Mouse (Mus musculus) adipocyte (in vitro differentiated cells): ENCODE measurements around the gene Hyal4.

Source experiments
- DNase-seq: peaks from one replicate; pipeline ENCODE4 v3.0.0-alpha.2; 2016; ENCODE audit warnings: low spot score

Gene Hyal4

GRCm38 (mm10) chr6:24748029-24748428 lies at the start of gene Hyal4:
Gene Hyal4, plus strand, starts transcription at chr6:24748329.
- no peak for DNase-seq

GRCm38 (mm10) chr6:24707090-24707489 lies 41.0 kb upstream of the Hyal4 start:
- no peak for DNase-seq

GRCm38 (mm10) chr6:24707499-24707898 lies 40.6 kb upstream of the Hyal4 start:
- DNase-seq, result no peak

GRCm38 (mm10) chr6:24721317-24722099 lies 26.6 kb upstream of the Hyal4 start:
- DNase-seq, result peak; percentile 74

GRCm38 (mm10) chr6:24728130-24728529 lies 20.0 kb upstream of the Hyal4 start:
- DNase-seq, result no peak

GRCm38 (mm10) chr6:24732945-24733344 lies 15.2 kb upstream of the Hyal4 start, which contains the start of gene Hyal6:
Gene Hyal6, plus strand, starts transcription at chr6:24733245.
- DNase-seq, result no peak

GRCm38 (mm10) chr6:24734565-24734964 lies 13.6 kb upstream of the Hyal4 start:
- DNase-seq, result no peak

GRCm38 (mm10) chr6:24759281-24759680 lies 11.2 kb downstream of the Hyal4 start:
- no peak for DNase-seq

- no peak for DNase-seq
Observed at GRCm38 (mm10) chr6:24766261-24766660, 18.1 kb downstream of the Hyal4 start.

- DNase-seq, result no peak
Observed at GRCm38 (mm10) chr6:24779182-24779581, 31.1 kb downstream of the Hyal4 start.

- no peak for DNase-seq
Observed at GRCm38 (mm10) chr6:24790888-24791287, 42.8 kb downstream of the Hyal4 start, which contains the start of gene Spam1. Gene Spam1, plus strand, starts transcription at chr6:24791188.
